Mouse (Mus musculus): ENCODE data around the gene Metrnl.
A peak's percentile ranks its signal among the peaks of the same experiment; 100 is the strongest.

The Metrnl gene

GRCm38 (mm10) chr11:121685491-121686001, 15.8 kb upstream of the Metrnl start:
- no peak for DNase-seq (ENCODE audit: low read depth in 2 of 2, low spot score in 2 of 2)

DNA sequence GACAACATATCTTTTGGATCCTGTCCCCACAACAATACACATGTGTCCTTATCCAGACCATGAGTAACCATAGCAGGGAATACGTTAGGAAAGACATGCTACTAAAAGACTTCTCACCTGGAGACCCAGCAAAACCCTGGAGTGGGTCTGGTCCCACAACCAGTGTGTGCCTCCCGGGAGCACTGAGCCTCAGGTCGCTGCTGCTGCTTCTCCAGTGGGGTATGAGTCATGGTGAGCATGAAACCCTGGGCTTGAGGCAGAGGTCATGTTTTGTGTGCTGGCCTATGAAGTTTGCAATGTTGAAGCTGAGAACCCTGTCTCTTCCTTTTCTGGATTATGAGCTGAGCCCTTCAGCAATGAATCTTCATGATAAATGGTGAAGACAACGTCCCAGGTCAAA, 15.3 kb upstream of the Metrnl start:
- no peak for DNase-seq (ENCODE audit: low read depth in 2 of 2, low spot score in 2 of 2)

DNA sequence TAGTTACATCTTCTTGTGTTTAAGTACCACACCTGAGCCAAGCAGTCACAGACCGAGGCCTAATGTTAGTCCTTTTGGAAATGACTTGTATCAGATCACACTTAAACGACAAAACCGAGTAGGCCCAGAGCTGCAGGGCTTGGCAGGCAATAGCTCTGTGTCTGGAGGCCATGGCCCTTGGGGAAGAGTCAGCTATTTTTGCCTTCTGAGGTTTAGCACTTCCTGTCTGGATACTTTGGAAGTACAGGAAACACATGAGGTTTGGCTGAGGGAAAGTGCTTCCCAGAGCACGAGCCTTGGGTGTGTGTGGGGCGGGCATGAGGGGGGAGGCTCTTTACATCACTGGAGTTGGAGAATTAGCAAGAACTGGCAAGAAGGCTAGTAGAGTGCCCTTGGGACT, 14.7 kb upstream of the Metrnl start:
- no peak for DNase-seq (ENCODE audit: low read depth in 2 of 2, low spot score in 2 of 2)

- DNase-seq (ENCODE audit: low read depth in 2 of 2, low spot score in 2 of 2) = peak in 1 of 2 experiments; percentile 50
Observed at GRCm38 (mm10) chr11:121688024-121688423, 13.3 kb upstream of the Metrnl start.

DNA sequence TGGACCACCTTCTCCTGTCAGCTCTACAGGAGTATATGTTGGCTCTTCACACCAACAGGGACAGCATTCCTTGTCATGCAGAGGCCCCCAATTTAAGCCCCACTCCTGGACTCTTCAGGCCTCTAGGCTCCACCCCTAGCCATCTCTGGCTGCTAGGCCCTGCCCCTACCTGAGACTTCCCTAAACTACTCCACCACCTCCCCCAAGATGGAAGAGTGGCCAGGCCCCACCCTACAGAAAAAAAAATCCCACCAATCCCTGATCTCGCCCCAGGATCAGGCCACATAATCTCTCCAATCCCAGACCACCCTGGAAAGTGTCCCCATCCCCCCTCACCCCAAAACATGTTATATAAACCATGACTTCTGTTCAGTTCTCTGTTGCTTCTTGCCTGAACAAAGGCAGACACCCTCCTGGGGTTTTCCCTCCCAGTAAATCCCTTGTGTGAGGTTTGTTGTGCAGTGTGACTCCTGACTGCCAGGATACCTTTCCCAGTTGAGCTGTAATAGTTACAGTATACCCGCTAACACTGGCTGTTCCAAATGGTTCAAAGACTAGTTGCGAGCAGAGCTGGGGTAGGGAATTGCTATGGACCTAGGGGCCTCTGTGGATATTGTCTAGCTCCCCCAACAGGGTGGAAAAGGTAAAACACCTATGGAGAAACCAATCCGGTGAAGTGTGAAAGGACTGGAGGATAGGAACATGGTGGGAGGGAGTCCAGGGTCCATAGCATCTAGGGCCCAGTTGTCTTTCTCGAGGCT, 5.9 kb upstream of the Metrnl start:
- no peak for DNase-seq (ENCODE audit: low read depth in 2 of 2, low spot score in 2 of 2)

- DNase-seq (ENCODE audit: low read depth in 2 of 2, low spot score in 2 of 2) = peak; percentile 47
Observed at GRCm38 (mm10) chr11:121697271-121697670, 4.1 kb upstream of the Metrnl start.

GRCm38 (mm10) chr11:121698381-121698955, 2.9 kb upstream of the Metrnl start:
- no peak for DNase-seq (ENCODE audit: low read depth in 2 of 2, low spot score in 2 of 2)

GRCm38 (mm10) chr11:121702111-121702894, 959 bp downstream of the Metrnl start:
- DNase-seq (ENCODE audit: low read depth in 2 of 2, low spot score in 2 of 2) = peak in 1 of 2 experiments; percentile 33

GRCm38 (mm10) chr11:121702895-121703618, 1.7 kb downstream of the Metrnl start:
- peak; percentile 40 to 55 for DNase-seq (ENCODE audit: low read depth in 2 of 2, low spot score in 2 of 2)

GRCm38 (mm10) chr11:121703619-121704215, 2.4 kb downstream of the Metrnl start:
- DNase-seq (ENCODE audit: low read depth in 2 of 2, low spot score in 2 of 2) = no peak

GRCm38 (mm10) chr11:121706521-121707005, 5.2 kb downstream of the Metrnl start:
- peak; percentile 82 to 90 for DNase-seq (ENCODE audit: low read depth in 2 of 2, low spot score in 2 of 2)

- DNase-seq (ENCODE audit: low read depth in 2 of 2, low spot score in 2 of 2) = no peak
Observed at GRCm38 (mm10) chr11:121709278-121709677, 7.9 kb downstream of the Metrnl start.

DNA sequence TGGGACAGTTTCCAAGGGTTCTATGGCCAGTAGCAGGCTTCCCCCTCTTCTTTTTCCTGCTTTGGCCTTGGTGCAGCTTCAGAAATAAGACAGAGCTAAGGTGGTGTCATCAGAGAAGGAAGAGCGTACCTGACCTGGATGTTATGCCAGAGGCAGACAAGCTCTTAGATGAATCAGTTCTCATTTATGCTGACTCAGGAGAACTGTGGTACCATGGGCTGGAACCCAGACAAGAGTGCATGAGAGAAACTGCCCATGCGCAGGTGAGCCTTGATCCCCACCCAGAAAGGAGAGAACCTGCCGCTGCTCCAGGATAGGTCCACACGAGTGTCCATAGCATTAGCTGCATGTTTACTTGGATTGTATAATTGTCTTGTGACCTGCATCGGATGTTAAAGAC, 8.9 kb downstream of the Metrnl start:
- no peak for DNase-seq (ENCODE audit: low read depth in 2 of 2, low spot score in 2 of 2)

DNA sequence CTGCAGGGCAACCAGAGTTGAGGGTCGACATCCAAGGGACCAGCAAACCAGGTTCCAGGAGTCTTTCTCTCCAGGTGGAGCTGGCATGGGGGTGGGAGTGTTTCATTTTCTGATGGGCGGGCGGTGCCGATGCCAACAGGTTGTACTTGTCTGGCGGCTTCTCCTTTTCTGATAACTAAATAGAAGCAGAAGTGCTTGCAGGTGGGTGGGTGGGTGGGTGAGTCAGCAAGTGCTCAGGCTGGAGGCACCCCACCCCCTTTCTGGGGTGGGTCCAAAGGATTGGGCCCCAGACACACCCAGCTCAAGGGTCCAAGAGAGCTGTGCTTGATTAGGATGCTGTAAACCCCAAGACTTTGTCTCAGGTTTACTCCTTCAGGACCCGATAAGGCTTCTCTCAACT, 11.6 kb downstream of the Metrnl start:
- DNase-seq (ENCODE audit: low read depth in 2 of 2, low spot score in 2 of 2) = no peak

GRCm38 (mm10) chr11:121713569-121713968, 12.2 kb downstream of the Metrnl start:
- no peak for DNase-seq (ENCODE audit: low read depth in 2 of 2, low spot score in 2 of 2)

DNA sequence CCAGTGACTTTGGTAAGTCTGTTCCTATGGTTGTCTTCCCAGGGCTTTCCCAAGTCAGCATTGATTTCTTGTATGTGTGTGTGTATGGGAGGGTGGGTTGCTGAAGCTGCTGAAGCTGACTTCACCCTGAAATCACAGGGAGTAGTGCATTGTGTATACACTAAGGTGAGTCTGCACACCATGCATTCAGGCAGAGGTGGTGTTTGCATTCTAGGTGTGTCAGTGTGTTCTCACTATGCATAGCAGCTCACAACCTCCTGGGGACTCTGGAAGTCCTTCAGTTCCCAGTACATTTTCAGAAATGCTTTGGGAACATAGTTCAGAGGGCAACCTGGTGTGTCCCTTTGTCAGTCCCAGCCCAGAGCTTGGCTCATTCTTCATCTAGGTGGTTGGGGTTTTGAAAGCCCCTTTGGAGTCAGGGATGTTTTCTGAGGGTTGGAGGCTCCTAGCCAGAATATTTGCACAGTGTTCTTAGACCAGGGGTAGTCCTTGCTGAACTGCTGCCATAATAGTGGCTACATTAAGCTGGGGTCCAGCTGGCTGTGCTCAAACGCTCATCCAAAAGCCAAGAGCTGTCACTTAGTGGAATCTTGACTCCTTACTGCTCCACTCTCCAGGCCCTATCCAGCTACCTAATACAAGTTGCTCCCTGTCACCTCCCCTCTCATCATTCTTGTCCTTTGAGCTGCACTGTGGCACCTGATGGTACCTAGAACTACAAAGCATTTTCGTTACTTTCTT, 13.6 kb downstream of the Metrnl start:
- no peak for DNase-seq (ENCODE audit: low read depth in 2 of 2, low spot score in 2 of 2)

DNA sequence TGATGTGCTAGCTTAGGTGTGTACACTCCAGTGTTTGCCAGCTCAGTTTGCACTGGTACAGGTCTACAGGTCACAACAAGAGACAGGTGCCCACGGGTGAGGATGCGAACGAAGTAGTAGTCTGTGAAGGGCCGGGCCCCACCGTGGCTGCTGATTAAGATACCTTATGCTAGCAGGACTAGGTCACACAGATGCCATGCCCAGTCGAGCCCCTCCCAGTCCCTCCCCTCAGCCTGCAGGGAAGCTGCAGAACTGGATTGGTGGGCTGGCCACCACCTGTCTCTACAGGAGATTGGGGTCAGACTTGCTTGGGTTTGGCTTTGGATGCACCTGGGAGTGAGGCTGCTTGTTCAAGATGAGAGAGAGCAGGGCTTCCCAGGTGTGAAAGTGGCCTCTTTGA, 16.4 kb downstream of the Metrnl start:
- DNase-seq (ENCODE audit: low read depth in 2 of 2, low spot score in 2 of 2) = no peak

DNA sequence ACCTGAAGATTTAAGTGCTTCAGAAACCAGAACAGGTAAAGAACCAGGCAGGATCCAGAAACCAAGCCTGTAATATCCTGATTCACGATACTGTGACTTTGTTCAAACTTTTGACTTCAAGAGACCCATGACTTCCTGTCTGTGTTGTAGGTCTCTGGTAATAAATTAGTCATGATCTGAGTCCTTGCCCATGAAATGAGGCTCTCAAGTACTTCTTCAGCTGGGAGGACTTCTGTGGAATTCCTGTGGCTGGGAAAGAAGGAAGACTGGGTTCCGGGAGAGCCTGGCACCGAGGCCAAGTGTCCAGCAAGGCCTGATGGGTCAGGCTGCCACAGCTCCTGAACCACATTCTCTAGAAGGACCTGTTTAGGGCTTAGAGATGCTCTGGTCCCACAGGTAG, 19.4 kb downstream of the Metrnl start:
- no peak for DNase-seq (ENCODE audit: low read depth in 2 of 2, low spot score in 2 of 2)

DNA sequence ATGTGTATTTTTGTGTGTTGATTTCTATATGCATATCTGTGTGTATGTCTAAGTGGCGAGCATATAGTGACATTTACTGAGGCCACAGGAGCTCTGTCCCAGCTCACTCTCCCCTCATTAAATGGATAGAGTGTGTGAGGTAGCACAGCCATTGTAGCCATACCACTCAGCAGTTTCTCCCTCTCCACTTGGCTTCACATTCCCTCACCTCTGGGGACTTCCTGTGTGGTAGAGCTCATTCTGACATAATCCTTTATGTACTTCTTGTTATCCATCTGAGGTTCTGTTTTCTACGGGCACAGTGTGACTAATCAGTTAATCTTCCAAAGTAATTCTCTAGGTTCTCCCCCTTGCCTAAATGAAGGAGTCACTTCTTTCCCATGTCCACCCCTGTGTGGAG, 21.1 kb downstream of the Metrnl start:
- no peak for DNase-seq (ENCODE audit: low read depth in 2 of 2, low spot score in 2 of 2)

GRCm38 (mm10) chr11:121726625-121727024, 25.3 kb downstream of the Metrnl start:
- no peak for DNase-seq (ENCODE audit: low read depth in 2 of 2, low spot score in 2 of 2)
